Mouse (Mus musculus) lung, adult 18-20 months (tissue): Measurements from ENCODE around the gene Evc.

ENCODE experiments used
- DNase-seq, 2 experiments: peaks; one replicate each; pipeline ENCODE4 v3.0.0; 2022; ENCODE audit warnings: mixed read lengths in 2 of 2

The Evc gene

DNA sequence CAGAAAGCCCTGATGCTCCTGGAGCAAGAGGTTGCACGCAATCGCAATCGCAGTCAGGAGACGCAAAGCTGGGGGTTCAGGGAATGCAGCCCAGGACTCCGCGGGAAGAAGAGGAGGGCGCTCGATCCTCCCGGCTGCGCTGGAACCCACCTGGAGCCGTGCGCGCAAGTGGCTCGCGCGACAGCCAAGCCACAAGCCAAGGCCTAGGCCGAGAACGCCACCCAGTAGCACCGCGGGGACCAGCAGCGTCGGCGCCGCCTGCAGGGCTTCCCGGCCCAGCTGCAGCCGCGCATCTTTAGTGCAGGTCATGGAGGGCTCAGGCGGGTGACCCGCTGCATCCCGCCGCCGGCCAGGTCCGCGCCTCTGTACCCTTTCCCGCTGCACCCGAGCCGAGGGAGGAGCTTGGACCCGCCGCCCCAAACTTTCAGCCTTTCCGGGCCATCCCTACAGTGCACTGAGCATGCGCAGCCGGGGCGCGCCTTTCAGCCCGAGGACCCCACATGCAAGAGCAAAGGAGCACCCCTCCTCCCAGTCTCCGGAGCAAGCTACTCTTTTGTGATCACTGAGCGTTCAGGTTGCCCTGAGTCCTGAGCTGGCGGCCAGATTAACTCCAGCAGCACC is at the start of gene Evc:
Gene Evc (minus strand): TSS at position 410 of the 621 bp plus-strand sequence.
- DNase-seq, result peak; percentile 47 to 54

- DNase-seq, result no peak
Observed at GRCm38 (mm10) chr5:37383570-37383969, 46.9 kb upstream of the Evc start.

DNA sequence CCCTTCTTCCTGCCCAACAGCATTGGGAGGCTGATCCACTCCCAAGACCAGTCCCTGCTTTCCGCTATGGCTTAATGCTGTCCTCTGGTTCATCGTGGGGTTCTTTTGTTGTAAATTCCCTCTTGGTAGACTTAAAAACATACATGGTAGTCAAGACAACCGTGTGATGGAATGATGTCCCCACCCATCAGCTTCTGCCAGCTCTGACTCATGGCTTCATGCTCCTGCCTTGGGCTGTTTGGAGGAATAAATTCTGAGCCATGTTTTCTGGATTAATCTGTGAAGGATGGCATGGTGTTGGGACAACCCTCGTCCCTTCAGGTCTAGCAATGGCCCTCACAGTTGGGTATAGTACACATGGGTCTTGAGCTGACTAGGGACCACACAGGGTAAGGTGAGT is 43.9 kb upstream of the Evc start:
- DNase-seq, result peak; percentile 7 to 9

- no peak for DNase-seq
Observed at GRCm38 (mm10) chr5:37377376-37377775, 40.7 kb upstream of the Evc start.

DNA sequence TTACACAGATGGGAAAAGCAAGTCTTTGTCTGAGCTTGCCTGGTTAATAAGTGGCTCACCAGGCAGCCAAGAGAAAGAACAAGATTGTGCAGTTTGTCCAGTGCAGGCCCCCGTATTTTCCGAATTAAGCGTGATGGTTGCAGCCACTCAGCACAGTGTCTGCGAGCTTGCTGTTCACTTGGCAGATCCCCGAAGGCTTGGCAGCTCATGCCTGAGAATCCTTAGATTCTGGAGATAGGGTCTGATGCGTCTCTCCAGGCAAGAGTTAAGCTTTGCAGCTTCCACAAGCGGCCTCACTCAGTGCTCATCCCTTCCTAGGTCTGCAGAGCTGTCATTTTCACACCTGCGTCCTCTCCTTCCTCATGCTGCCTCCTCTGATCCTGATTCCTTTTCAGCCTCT is 32.1 kb upstream of the Evc start:
- DNase-seq, result no peak

DNA sequence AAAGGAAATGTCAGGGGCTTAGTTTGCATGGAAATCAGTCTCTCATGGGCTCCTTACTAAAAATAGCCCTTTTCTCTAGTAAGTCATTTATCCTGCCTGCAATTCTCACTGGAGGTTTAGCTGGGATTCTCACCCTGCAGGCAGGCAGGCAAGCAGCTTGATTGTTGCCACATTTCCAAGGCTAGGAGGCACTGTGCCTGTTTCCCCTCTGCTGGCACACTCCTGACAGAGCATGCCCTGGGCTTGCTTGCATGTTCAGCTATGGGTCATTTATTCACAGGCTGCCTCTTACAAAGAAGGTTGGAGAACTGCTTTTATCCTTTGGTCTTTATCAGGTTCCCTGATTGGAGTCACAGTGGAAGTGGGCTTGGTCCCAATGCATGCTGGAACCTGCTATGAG is 29.1 kb upstream of the Evc start:
- DNase-seq, result no peak

DNA sequence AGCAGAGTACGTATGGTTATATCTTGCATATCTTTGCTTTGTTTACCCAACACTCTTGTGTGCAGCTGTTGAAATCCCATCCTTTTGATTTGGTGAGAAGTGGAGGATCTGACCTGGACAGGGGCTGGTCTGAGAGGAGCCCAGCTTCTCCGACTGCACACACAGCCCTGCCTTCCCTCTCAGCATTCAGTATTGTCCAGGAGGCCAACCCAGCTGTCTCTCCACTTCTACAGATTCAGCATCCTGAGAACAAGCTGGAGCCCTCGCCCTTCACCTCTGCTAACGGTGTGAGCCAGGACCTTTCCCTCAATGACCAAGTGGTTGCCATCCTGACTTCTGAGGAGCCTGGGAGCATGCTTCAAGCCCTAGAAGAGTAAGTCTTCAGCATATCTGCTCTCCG is 26.6 kb upstream of the Evc start:
- no peak for DNase-seq

GRCm38 (mm10) chr5:37362618-37363017 is 25.9 kb upstream of the Evc start:
- DNase-seq, result no peak

GRCm38 (mm10) chr5:37356027-37356426 is 19.3 kb upstream of the Evc start:
- no peak for DNase-seq

GRCm38 (mm10) chr5:37354385-37354784 is 17.7 kb upstream of the Evc start:
- DNase-seq, result peak; percentile 21 to 29

GRCm38 (mm10) chr5:37351791-37352190 is 15.1 kb upstream of the Evc start:
- DNase-seq, result no peak

DNA sequence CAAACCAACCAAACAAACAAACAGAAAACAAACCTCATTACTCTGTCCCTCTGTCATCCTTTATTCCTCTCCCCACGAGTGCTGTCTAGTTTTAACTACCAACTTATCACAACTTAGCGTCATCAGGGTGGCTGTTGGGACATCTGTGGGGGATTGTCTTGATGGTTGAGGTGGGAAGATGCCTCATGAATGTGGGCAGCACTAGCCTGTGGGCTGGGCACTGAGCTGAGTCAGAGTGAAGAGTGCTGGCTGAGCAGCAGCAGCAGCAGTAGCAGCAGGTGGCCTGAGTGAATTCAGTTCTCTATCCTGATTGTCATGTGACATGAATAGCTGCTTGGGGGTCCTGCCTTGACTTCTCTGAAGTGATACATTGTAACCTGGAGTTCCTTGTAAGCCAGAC is 7.3 kb upstream of the Evc start:
- DNase-seq, result no peak

GRCm38 (mm10) chr5:37338288-37338687 is 1.6 kb upstream of the Evc start, which contains the start of gene Evc2:
Gene Evc2 (plus strand): TSS chr5:37338499.
- peak; percentile 59 to 67 for DNase-seq

- no peak for DNase-seq
Observed at GRCm38 (mm10) chr5:37337696-37338095, 1.0 kb upstream of the Evc start.

- no peak for DNase-seq
Observed at GRCm38 (mm10) chr5:37335061-37335460, 1.6 kb downstream of the Evc start.

DNA sequence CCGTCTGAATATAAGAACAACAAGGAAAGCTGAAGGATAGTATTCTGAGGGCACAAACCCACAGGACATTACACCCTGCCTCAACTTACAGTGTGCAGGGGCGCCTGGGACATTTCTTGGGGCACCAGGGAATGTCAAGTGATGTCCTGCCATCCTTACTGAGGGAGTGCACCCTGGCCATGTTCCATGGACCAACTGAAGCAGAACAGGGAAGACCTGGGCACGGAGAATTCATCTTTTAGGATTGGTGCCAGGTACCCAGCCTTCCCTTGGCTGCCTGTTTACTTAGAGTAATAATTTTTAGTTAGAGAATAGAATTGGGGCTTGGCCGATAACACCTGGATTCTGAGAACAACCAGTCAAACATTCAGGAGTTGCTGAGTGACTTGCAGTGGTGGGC is 4.6 kb downstream of the Evc start:
- DNase-seq, result no peak

DNA sequence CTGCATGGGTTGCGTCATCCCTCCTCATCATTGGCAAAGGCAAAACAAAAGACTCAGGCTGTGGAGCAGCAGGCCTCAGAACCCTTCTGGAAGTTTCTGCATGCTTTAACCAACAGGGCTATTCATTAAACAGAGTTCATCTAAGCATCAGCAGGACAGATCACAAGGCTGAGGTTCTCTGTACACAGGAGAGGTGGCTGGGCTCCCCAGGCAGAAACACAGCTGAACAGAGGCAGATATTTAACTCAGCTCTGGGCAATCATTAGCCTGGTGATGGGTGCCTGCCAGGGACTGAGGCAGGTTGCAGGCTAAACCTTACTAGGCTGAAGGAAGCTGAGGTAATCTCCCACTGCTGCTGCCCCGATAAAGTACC is 5.6 kb downstream of the Evc start:
- DNase-seq, result no peak

- no peak for DNase-seq
Observed at GRCm38 (mm10) chr5:37330449-37331132, 6.1 kb downstream of the Evc start.

DNA sequence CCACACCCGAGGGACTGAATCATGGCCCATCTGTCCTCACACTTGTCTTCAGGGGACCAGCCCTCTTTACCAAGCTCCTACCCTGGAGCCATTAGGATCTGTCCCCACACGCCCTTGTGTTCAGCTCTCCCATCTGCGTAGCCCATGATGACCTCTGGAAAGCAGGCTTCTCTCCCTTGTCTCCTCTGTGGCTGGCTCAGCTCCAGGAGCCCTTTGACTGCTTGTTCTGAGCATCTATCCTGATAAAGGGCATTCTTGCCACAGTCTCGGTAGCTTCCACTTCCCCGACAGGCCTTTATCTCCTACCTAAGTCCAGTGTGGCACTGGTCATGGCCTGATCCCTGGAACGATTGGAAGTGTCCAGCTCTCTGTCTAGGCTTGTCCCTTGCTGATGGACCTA is 10.0 kb downstream of the Evc start:
- DNase-seq, result no peak

DNA sequence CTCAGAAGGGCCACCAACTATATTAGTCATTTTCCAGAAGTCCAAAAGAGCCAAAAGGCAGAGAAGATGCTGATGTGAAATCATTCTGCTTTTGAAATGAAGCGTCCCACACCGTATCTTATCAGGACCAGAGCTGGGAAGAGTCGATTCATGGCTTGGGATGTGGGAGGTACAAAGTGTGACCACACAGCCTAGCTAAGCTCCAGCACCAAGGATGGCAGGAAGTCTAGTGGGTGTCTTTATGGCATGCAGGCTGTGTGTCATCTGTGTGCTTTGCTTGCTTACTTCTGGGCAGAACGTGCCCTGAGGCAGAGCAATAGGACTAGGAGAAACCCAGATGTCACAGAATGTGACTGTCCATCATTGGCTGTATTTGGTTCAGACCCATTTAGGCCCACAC is 15.9 kb downstream of the Evc start:
- DNase-seq, result no peak

- DNase-seq, result no peak
Observed at GRCm38 (mm10) chr5:37320174-37320573, 16.5 kb downstream of the Evc start.

- DNase-seq, result no peak
Observed at GRCm38 (mm10) chr5:37318715-37319114, 18.0 kb downstream of the Evc start.

DNA sequence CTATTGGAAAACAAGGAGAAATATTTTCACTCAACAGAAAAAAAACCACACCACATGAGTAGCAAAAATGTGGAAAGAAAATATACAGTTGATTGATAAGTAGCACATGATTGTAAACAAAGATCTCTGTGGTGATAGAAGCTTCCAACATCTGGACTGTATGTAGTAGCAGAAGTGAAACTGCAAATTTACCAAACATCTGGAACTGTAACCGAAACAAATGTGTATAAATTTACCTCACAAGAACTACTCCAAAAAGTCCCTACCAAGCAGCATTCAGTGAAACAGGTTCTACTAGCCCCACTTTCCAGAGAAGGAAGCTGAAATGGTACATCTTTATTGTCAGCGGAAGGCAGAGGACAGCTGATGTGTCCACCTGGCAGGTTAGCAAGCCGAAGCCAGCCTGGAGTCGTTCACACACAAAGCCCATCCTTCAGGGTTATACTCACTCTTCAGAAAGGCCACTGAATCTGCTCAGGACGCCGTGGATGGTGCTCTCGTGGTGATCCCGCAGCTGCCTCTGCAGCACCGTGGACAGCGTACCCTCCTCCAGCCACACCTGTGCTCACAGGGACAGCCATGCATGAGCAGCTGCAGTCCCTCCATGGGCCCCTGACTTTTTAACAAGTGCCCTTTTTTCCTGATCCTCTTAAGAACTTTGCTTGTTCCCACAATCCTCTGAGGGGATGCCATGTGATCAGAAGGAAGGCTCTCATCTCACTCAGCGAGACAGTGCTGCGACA is 23.5 kb downstream of the Evc start:
- DNase-seq, result no peak

- no peak for DNase-seq
Observed at GRCm38 (mm10) chr5:37310026-37310425, 26.7 kb downstream of the Evc start.
